Mouse (Mus musculus): ENCODE measurements around the gene Gm6034. TPM values are rescaled to one million over a fixed set of nuclear protein-coding genes. Genes with fewer than 3 reads are reported as not detected.
"Not testable (repeated sequence)": the region's sequence is repeated elsewhere in the genome, so short reads cannot be mapped to it uniquely, and the experiment has no call there.

Gm6034 gene
- polyA plus RNA-seq, 1 experiment from 2014 or later, result not detected

- no peak overlapping the region for H3K4me3 ChIP-seq (ENCODE audit: low read depth, low read length)
- WGBS, result 88% methylated on average over 7 of the region's 7 CpGs
Measured at GRCm38 (mm10) chr17:35999356-35999755, 43.4 kb upstream of the Gm6034 start.

DNA sequence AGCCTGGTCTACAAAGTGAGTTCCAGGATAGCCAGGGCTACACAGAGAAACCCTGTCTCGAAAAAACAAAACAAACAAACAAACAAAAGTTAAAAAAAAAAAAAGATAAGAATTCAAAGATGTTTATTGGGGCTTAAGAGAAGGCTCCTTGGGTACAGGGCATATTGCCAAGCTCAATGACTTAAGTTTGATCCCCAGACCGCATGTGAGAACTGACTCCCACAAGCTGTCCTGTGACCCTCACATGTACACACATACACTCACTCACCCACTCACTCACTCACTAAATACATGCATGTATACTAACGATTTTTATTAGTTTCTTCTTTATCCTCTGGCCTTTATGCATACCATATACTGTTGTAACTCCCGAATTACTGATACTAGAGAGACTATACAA is 42.4 kb upstream of the Gm6034 start:
- ATAC-seq (ENCODE audit: insufficient number of reproducible peaks, insufficient read depth, low FRiP score, low read depth), result no peak
- no peak overlapping the region for H3K4me3 ChIP-seq (ENCODE audit: low read depth, low read length)
- peaks cover 8% of the 10 kb centered on the region; the same call in 1 of the 2 replicates for H3K4me1 ChIP-seq (ENCODE audit: control insufficient read depth, insufficient read depth, low read length)
- WGBS, result 77% methylated on average over 4 of the region's 4 CpGs
- H3K9ac ChIP-seq (replicated peaks; ENCODE audit: low read depth, low read length), result no peak overlapping the region
- H3K27me3 ChIP-seq (ENCODE audit: control insufficient read depth, insufficient read depth, low read length), result no peaks in the 10 kb centered on the region
- H3K36me3 ChIP-seq (ENCODE audit: control insufficient read depth, insufficient read depth, low read length), result no peaks in the 10 kb centered on the region
- no peak overlapping the region for H3K27ac ChIP-seq (ENCODE audit: low read length)
- no peak overlapping the region for H3K4me2 ChIP-seq (replicated peaks; ENCODE audit: low read depth, low read length)
- no peaks in the 10 kb centered on the region for H3K9me3 ChIP-seq (ENCODE audit: control insufficient read depth, low read depth, low read length)

More at GRCm38 (mm10) chr17:35999356-35999755, 43.4 kb upstream of the Gm6034 start:
- Histone ChIP-seq H3K4me1 (ENCODE audit: control insufficient read depth, insufficient read depth, low read length) (peaks cover 13% of the 10 kb centered on the region; the same call in 1 of the 2 replicates), H3K4me2 (replicated peaks; ENCODE audit: low read depth, low read length) (no peak overlapping the region), H3K36me3 (ENCODE audit: control insufficient read depth, insufficient read depth, low read length) (no peaks in the 10 kb centered on the region), H3K27ac (ENCODE audit: low read length) (no peak overlapping the region), H3K9ac (replicated peaks; ENCODE audit: low read depth, low read length) (no peak overlapping the region), H3K27me3 (ENCODE audit: control insufficient read depth, insufficient read depth, low read length) (no peaks in the 10 kb centered on the region), H3K9me3 (ENCODE audit: control insufficient read depth, low read depth, low read length) (no peaks in the 10 kb centered on the region)
- ATAC-seq (ENCODE audit: insufficient number of reproducible peaks, insufficient read depth, low FRiP score, low read depth), result no peak

DNA sequence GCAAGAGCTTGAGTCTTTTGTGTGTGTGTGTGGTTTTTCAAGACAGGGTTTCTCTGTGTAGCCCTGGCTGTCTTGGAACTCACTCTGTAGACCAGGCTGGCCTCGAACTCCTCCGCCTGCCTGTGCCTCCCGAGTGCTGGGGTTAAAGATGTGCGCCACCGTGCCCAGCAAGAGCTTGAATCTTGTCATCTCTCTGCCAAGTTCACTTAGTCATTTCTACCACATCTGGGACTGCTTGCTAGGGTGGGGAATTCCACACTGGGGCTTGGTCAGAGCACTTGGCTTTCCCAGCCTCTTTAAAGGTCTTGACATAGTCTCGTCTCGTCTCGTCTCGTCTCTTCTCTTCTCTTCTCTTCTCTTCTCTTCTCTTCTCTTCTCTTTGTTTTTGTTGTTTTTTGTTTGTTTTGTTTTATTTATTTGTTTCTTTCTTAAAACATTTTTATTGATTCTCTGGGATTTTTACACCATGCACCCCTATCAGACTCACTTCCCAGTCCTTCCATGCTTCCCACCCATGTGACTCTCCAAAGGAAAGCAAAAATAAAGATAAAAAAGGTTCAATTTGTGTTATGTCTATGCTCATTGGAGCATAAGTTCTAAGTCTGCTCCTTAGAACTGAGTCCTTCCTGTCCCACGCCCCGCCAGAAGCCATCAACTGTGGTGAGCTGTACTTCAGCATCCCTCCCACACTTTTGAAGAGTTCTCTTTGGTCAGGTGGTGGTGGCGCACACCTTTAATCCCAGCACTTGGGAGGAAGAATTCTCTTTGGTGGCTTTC is 41.5 kb upstream of the Gm6034 start:
- no peak for ATAC-seq (ENCODE audit: insufficient number of reproducible peaks, insufficient read depth, low FRiP score, low read depth)
- WGBS, result 92% methylated on average over 12 of the region's 12 CpGs
- no peak overlapping the region for H3K27ac ChIP-seq (ENCODE audit: low read length)
- H3K4me3 ChIP-seq (ENCODE audit: low read depth, low read length), result no peak overlapping the region
- no peak overlapping the region for H3K4me2 ChIP-seq (replicated peaks; ENCODE audit: low read depth, low read length)
- H3K9me3 ChIP-seq (ENCODE audit: control insufficient read depth, low read depth, low read length), result no peaks in the 10 kb centered on the region; the same call in 1 of the 2 replicates
- no peak overlapping the region for H3K9ac ChIP-seq (replicated peaks; ENCODE audit: low read depth, low read length)
- no peaks in the 10 kb centered on the region for H3K27me3 ChIP-seq (ENCODE audit: control insufficient read depth, insufficient read depth, low read length)
- H3K36me3 ChIP-seq (ENCODE audit: control insufficient read depth, insufficient read depth, low read length), result no peaks in the 10 kb centered on the region
- H3K4me1 ChIP-seq (ENCODE audit: control insufficient read depth, insufficient read depth, low read length), result peaks cover 8% of the 10 kb centered on the region; the same call in 1 of the 2 replicates

- peak; percentile 25; the same call in 1 of the 2 replicates for ATAC-seq (ENCODE audit: insufficient number of reproducible peaks, insufficient read depth, low FRiP score, low read depth)
Measured at GRCm38 (mm10) chr17:36001966-36002365, 40.8 kb upstream of the Gm6034 start.

GRCm38 (mm10) chr17:36003331-36003730 is 39.4 kb upstream of the Gm6034 start:
- 94% methylated on average over 7 of the region's 7 CpGs for WGBS

More at GRCm38 (mm10) chr17:36001966-36002365, 40.8 kb upstream of the Gm6034 start:
- WGBS, result 93% methylated on average over 6 of the region's 6 CpGs
- Histone ChIP-seq H3K4me2 (replicated peaks; ENCODE audit: low read depth, low read length) (no peak overlapping the region), H3K27ac (ENCODE audit: low read length) (no peak overlapping the region), H3K4me1 (ENCODE audit: control insufficient read depth, insufficient read depth, low read length) (peaks cover 8% of the 10 kb centered on the region; the same call in 1 of the 2 replicates), H3K9ac (replicated peaks; ENCODE audit: low read depth, low read length) (no peak overlapping the region), H3K9me3 (ENCODE audit: control insufficient read depth, low read depth, low read length) (no peaks in the 10 kb centered on the region; the same call in 1 of the 2 replicates), H3K4me3 (ENCODE audit: low read depth, low read length) (no peak overlapping the region), H3K27me3 (ENCODE audit: control insufficient read depth, insufficient read depth, low read length) (no peaks in the 10 kb centered on the region), H3K36me3 (ENCODE audit: control insufficient read depth, insufficient read depth, low read length) (no peaks in the 10 kb centered on the region)

GRCm38 (mm10) chr17:36004409-36004808 is 38.4 kb upstream of the Gm6034 start:
- H3K4me3 ChIP-seq (ENCODE audit: low read depth, low read length); ATAC-seq (ENCODE audit: insufficient number of reproducible peaks, insufficient read depth, low FRiP score, low read depth); H3K36me3 ChIP-seq (ENCODE audit: control insufficient read depth, insufficient read depth, low read length); H3K27me3 ChIP-seq (ENCODE audit: control insufficient read depth, insufficient read depth, low read length); H3K4me1 ChIP-seq (ENCODE audit: control insufficient read depth, insufficient read depth, low read length); H3K9me3 ChIP-seq (ENCODE audit: control insufficient read depth, low read depth, low read length); H3K4me2 ChIP-seq (replicated peaks; ENCODE audit: low read depth, low read length); H3K27ac ChIP-seq (ENCODE audit: low read length); H3K9ac ChIP-seq (replicated peaks; ENCODE audit: low read depth, low read length): not testable (repeated sequence)
- 93% methylated on average over 7 of the region's 7 CpGs for WGBS

More at GRCm38 (mm10) chr17:36003331-36003730, 39.4 kb upstream of the Gm6034 start:
- Histone ChIP-seq H3K4me1 (ENCODE audit: control insufficient read depth, insufficient read depth, low read length) (no peaks in the 10 kb centered on the region), H3K4me3 (ENCODE audit: low read depth, low read length) (no peak overlapping the region), H3K9ac (replicated peaks; ENCODE audit: low read depth, low read length) (no peak overlapping the region), H3K27me3 (ENCODE audit: control insufficient read depth, insufficient read depth, low read length) (no peaks in the 10 kb centered on the region), H3K9me3 (ENCODE audit: control insufficient read depth, low read depth, low read length) (no peaks in the 10 kb centered on the region; the same call in 1 of the 2 replicates), H3K36me3 (ENCODE audit: control insufficient read depth, insufficient read depth, low read length) (no peaks in the 10 kb centered on the region), H3K4me2 (replicated peaks; ENCODE audit: low read depth, low read length) (no peak overlapping the region), H3K27ac (ENCODE audit: low read length) (no peak overlapping the region)
- no peak for ATAC-seq (ENCODE audit: insufficient number of reproducible peaks, insufficient read depth, low FRiP score, low read depth)

DNA sequence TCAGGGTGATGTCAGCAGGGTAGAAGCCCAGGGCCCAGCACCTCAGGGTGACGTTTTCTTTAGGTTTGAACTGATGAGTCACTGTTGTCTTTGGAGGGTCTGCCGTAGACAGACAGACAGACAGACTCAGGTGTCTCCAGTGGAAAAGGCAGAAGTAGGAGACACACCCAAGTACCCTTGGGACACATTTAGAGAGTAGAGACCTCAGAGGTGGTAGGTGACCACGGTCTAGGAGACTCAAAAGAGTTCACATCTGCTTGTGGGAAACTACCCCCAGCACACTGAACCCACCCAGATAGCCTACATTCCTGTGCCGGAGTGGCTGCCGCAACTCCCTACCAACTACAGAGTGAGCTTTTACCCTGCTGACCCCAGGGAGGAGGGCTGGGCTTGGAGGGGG is 27.8 kb upstream of the Gm6034 start:
- H3K9me3 ChIP-seq (ENCODE audit: control insufficient read depth, low read depth, low read length), result no peaks in the 10 kb centered on the region
- H3K4me2 ChIP-seq (replicated peaks; ENCODE audit: low read depth, low read length), result no peak overlapping the region
- WGBS, result 88% methylated on average over 5 of the region's 5 CpGs
- ATAC-seq (ENCODE audit: insufficient number of reproducible peaks, insufficient read depth, low FRiP score, low read depth), result no peak
- H3K4me3 ChIP-seq (ENCODE audit: low read depth, low read length), result no peak overlapping the region
- H3K9ac ChIP-seq (replicated peaks; ENCODE audit: low read depth, low read length), result no peak overlapping the region
- no peaks in the 10 kb centered on the region for H3K27me3 ChIP-seq (ENCODE audit: control insufficient read depth, insufficient read depth, low read length)
- H3K36me3 ChIP-seq (ENCODE audit: control insufficient read depth, insufficient read depth, low read length), result no peaks in the 10 kb centered on the region
- H3K27ac ChIP-seq (ENCODE audit: low read length), result no peak overlapping the region
- no peaks in the 10 kb centered on the region for H3K4me1 ChIP-seq (ENCODE audit: control insufficient read depth, insufficient read depth, low read length)

GRCm38 (mm10) chr17:36017046-36017445 is 25.7 kb upstream of the Gm6034 start:
- 84% methylated on average over 5 of the region's 5 CpGs for WGBS
- no peak for ATAC-seq (ENCODE audit: insufficient number of reproducible peaks, insufficient read depth, low FRiP score, low read depth)
- H3K4me2 ChIP-seq (replicated peaks; ENCODE audit: low read depth, low read length), result no peak overlapping the region

More at GRCm38 (mm10) chr17:36017046-36017445, 25.7 kb upstream of the Gm6034 start:
- H3K4me1 ChIP-seq (ENCODE audit: control insufficient read depth, insufficient read depth, low read length), result no peaks in the 10 kb centered on the region
- no peak overlapping the region for H3K27ac ChIP-seq (ENCODE audit: low read length)
- H3K9me3 ChIP-seq (ENCODE audit: control insufficient read depth, low read depth, low read length), result no peaks in the 10 kb centered on the region
- H3K9ac ChIP-seq (replicated peaks; ENCODE audit: low read depth, low read length), result no peak overlapping the region
- no peaks in the 10 kb centered on the region for H3K36me3 ChIP-seq (ENCODE audit: control insufficient read depth, insufficient read depth, low read length)
- no peaks in the 10 kb centered on the region for H3K27me3 ChIP-seq (ENCODE audit: control insufficient read depth, insufficient read depth, low read length)
- H3K4me3 ChIP-seq (ENCODE audit: low read depth, low read length), result no peak overlapping the region

Data from stomach, embryonic 14.5 days (tissue).